Mouse (Mus musculus): Measurements from ENCODE around the gene Tnpo1. TPM values are rescaled to one million over a fixed set of nuclear protein-coding genes. Genes with fewer than 3 reads are reported as not detected.
A peak's percentile ranks its signal among the peaks of the same experiment; 100 is the strongest.

Gene Tnpo1
- polyA plus RNA-seq, 1 experiment from 2014 or later: 69.0 TPM

DNA sequence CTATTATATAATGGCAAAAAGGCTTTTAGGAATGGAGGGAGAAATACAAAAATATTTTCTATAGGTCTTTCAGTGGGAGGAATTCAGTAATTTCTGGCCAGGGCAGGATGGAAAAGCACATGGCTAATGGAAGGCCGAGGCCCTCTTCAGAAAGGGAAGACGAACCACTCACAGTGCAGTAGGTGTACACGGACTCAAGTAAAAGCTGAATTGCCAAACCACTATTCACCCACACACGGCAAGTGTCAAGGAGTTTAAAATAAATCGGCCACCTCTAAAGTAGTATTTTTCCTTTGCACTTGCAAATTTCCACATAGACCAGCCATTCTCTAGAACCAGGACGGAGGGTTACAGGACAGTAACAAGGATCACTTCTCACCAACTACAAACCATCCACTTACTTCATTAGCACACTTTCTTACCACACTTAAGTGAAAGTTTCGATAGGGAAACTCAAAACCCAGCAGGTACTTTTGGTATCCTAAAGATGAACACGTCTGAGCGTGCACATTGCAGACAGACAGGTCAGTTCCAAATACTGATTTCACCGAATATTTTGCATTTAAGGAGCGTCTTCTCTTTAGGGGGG, 1.2 kb downstream of the Tnpo1 start:
- Histone ChIP-seq H3K9me3 (replicated peaks) (no peaks in the 10 kb centered on the region), H3K4me2 (peak overlapping the region; percentile 79), H3K36me3 (peaks cover 17% of the 10 kb centered on the region), H3K27ac (peak overlapping the region; percentile 96), H3K4me3 (replicated peaks) (peak overlapping the region; percentile 90), H3K4me1 (peaks cover 17% of the 10 kb centered on the region), H3K9ac (peak overlapping the region; percentile 99), H3K27me3 (no peaks in the 10 kb centered on the region)
- ATAC-seq (replicated peaks; ENCODE audit: low FRiP score): no peak
- 8% methylated on average over 11 of the region's 11 CpGs for WGBS

DNA sequence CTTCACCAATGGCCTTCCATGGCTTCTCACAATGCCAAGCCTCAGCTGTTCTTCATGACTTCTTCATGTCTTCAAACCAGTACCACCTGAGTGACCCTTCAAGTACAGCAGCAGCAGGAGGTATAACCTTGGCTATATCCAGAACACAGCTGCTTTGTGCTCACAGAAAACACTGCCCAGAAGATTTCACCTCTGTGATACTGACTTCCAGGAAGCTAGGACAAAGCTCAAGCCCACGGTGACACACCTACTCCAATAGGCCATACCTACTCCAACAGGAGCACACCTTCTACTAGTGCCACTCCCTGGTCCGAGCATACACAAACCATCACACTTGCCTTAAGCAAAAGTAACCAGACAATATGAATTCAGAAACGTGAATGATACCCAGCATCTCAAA, 3.4 kb downstream of the Tnpo1 start:
- no peak for ATAC-seq (replicated peaks; ENCODE audit: low FRiP score)
- WGBS: 90% methylated on average over 3 of the region's 3 CpGs

DNA sequence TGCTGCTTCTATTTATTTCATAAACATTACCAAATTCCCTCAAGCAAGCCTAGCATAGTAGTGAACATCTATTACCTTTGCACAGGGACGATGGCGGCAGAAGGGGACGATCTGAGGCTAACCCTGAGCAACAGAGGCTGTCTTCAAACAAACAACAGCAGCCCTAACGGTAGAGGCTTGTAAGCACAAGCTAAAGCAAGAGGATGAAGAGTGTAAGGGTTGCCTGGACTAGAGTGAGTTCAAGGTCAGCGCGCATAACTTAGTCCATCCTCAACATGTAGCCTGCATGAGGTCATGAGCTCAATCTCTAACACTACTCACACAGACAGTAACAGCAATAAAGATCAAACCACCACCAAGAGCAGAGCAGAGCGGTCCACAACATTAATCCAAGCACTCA, 4.9 kb downstream of the Tnpo1 start:
- H3K27me3 ChIP-seq: no peaks in the 10 kb centered on the region
- no peak overlapping the region for H3K9ac ChIP-seq
- H3K4me3 ChIP-seq (replicated peaks): no peak overlapping the region
- WGBS: 92% methylated on average over 7 of the region's 7 CpGs
- H3K36me3 ChIP-seq: peaks cover 41% of the 10 kb centered on the region
- no peak overlapping the region for H3K27ac ChIP-seq
- no peak for ATAC-seq (replicated peaks; ENCODE audit: low FRiP score)
- no peak overlapping the region for H3K4me2 ChIP-seq
- peaks cover 29% of the 10 kb centered on the region for H3K4me1 ChIP-seq
- H3K9me3 ChIP-seq (replicated peaks): no peaks in the 10 kb centered on the region

More for the DNA sequence above, 3.4 kb downstream of the Tnpo1 start:
- peaks cover 35% of the 10 kb centered on the region for H3K4me1 ChIP-seq
- H3K27ac ChIP-seq: no peak overlapping the region
- no peak overlapping the region for H3K9ac ChIP-seq
- H3K27me3 ChIP-seq: no peaks in the 10 kb centered on the region
- H3K9me3 ChIP-seq (replicated peaks): no peaks in the 10 kb centered on the region
- peaks cover 34% of the 10 kb centered on the region for H3K36me3 ChIP-seq
- H3K4me3 ChIP-seq (replicated peaks): no peak overlapping the region
- H3K4me2 ChIP-seq: no peak overlapping the region

GRCm38 (mm10) chr13:98920300-98920699, 5.9 kb downstream of the Tnpo1 start:
- no peak overlapping the region for H3K9ac ChIP-seq
- no peaks in the 10 kb centered on the region for H3K9me3 ChIP-seq (replicated peaks)
- H3K4me1 ChIP-seq: peaks cover 36% of the 10 kb centered on the region
- no peak overlapping the region for H3K27ac ChIP-seq
- no peak overlapping the region for H3K4me2 ChIP-seq
- H3K4me3 ChIP-seq (replicated peaks): no peak overlapping the region
- ATAC-seq (replicated peaks; ENCODE audit: low FRiP score): no peak
- 63% methylated on average over 3 of the region's 3 CpGs for WGBS
- H3K27me3 ChIP-seq: no peaks in the 10 kb centered on the region
- peaks cover 44% of the 10 kb centered on the region for H3K36me3 ChIP-seq

- no peak overlapping the region for H3K4me3 ChIP-seq (replicated peaks)
- no peak overlapping the region for H3K9ac ChIP-seq
- H3K9me3 ChIP-seq (replicated peaks): no peaks in the 10 kb centered on the region
- H3K27ac ChIP-seq: no peak overlapping the region
- no peak overlapping the region for H3K4me2 ChIP-seq
- no peak for ATAC-seq (replicated peaks; ENCODE audit: low FRiP score)
- no peaks in the 10 kb centered on the region for H3K27me3 ChIP-seq
- 87% methylated on average over 8 of the region's 8 CpGs for WGBS
- peaks cover 42% of the 10 kb centered on the region for H3K4me1 ChIP-seq
- peaks cover 44% of the 10 kb centered on the region for H3K36me3 ChIP-seq
Observed at GRCm38 (mm10) chr13:98919695-98920094, 6.5 kb downstream of the Tnpo1 start.

- WGBS: 65% methylated on average over 2 of the region's 2 CpGs
- no peak overlapping the region for H3K27ac ChIP-seq
- H3K36me3 ChIP-seq: peaks cover 44% of the 10 kb centered on the region
- no peak overlapping the region for H3K4me2 ChIP-seq
- H3K9me3 ChIP-seq (replicated peaks): no peaks in the 10 kb centered on the region
- H3K4me3 ChIP-seq (replicated peaks): no peak overlapping the region
- no peak overlapping the region for H3K9ac ChIP-seq
- ATAC-seq (replicated peaks; ENCODE audit: low FRiP score): 0 out of 2 replicates have a peak, but pooled peaks have one; percentile 49
- peaks cover 53% of the 10 kb centered on the region for H3K4me1 ChIP-seq
- H3K27me3 ChIP-seq: no peaks in the 10 kb centered on the region
Observed at GRCm38 (mm10) chr13:98917851-98918250, 8.3 kb downstream of the Tnpo1 start.

GRCm38 (mm10) chr13:98915591-98915990, 10.6 kb downstream of the Tnpo1 start:
- no peak overlapping the region for H3K27ac ChIP-seq
- no peaks in the 10 kb centered on the region for H3K9me3 ChIP-seq (replicated peaks)
- peaks cover 28% of the 10 kb centered on the region for H3K36me3 ChIP-seq
- no peak overlapping the region for H3K9ac ChIP-seq
- ATAC-seq (replicated peaks; ENCODE audit: low FRiP score): no peak
- H3K4me2 ChIP-seq: no peak overlapping the region
- H3K4me1 ChIP-seq: peaks cover 66% of the 10 kb centered on the region
- no peaks in the 10 kb centered on the region for H3K27me3 ChIP-seq
- no peak overlapping the region for H3K4me3 ChIP-seq (replicated peaks)
- WGBS: 73% methylated on average over 4 of the region's 4 CpGs

GRCm38 (mm10) chr13:98914844-98915212, 11.4 kb downstream of the Tnpo1 start:
- Histone ChIP-seq H3K9me3 (replicated peaks) (no peaks in the 10 kb centered on the region), H3K4me3 (replicated peaks) (no peak overlapping the region), H3K4me2 (no peak overlapping the region), H3K4me1 (peaks cover 68% of the 10 kb centered on the region), H3K9ac (no peak overlapping the region), H3K27me3 (no peaks in the 10 kb centered on the region), H3K36me3 (peaks cover 26% of the 10 kb centered on the region), H3K27ac (peak overlapping the region; percentile 60)
- WGBS: 44% methylated on average over 5 of the region's 5 CpGs
- ATAC-seq (replicated peaks; ENCODE audit: low FRiP score): no peak

DNA sequence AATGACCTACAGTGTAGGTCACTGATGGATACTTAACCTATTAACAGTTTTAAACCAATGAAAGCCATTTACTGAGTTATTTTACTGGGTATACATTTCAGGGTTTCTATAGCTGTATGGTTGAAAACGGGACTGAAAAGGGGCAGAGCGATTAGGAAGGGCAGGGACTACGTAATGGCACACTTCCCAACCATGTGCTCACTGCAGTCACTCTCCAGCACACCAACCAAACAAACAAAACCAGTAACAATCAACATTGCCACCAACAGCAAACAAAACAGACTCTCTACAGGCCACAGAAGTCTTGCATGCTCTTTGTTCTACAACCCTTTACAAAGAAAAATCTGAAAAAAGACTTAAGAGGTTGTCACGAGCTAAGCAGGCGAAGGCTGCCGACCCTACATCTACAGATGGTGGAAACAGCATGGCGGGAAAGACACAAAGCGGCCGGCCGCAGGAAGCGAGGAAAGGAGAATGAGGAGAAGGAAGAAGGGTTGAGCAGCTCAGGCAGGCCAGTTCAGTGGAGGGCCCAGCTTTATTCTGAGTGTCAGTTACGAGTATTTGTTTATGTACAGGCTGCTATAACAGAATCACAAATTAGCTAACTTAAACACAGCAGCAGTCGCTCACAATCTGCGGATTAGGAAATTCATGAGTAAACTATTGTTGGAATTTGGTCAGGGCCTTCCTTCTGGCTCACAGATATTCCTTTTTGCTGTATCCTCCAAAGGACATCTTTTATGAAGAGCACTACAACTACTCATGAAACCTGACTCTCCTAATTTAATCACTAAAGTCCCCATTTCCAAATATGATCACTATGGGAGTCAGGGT, 12.0 kb downstream of the Tnpo1 start:
- Histone ChIP-seq H3K27me3 (no peaks in the 10 kb centered on the region), H3K9me3 (replicated peaks) (no peaks in the 10 kb centered on the region), H3K4me3 (replicated peaks) (no peak overlapping the region), H3K27ac (peak overlapping the region; percentile 60; the same call in 1 of the 2 replicates), H3K9ac (no peak overlapping the region), H3K36me3 (peaks cover 20% of the 10 kb centered on the region), H3K4me2 (no peak overlapping the region), H3K4me1 (peaks cover 69% of the 10 kb centered on the region)
- no peak for ATAC-seq (replicated peaks; ENCODE audit: low FRiP score)
- 75% methylated on average over 14 of the region's 14 CpGs for WGBS

DNA sequence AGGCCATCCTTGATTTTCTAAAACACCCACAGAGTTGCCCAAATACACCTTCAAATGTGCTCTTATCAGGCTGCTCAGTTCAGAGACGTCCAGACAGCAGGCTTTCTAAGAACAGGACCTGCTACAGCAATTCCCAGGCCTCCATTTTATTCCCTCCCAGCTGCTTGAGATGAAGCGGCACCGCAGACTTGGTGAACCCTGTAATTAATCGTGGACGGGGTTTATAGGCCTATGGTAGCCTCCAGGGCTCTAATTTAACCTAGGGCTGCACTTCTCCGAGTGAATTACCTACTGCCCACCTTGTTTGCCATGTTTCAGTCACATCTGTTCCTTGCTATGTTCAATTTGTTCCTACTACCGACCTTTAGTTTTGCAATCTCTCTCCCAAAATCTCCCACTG, 13.0 kb downstream of the Tnpo1 start:
- H3K4me1 ChIP-seq: peaks cover 64% of the 10 kb centered on the region
- WGBS: 21% methylated on average over 7 of the region's 7 CpGs
- ATAC-seq (replicated peaks; ENCODE audit: low FRiP score): no peak

GRCm38 (mm10) chr13:98912602-98913001, 13.6 kb downstream of the Tnpo1 start:
- WGBS: 56% methylated on average over 8 of the region's 8 CpGs

More for the DNA sequence above, 13.0 kb downstream of the Tnpo1 start:
- Histone ChIP-seq H3K27ac (peak overlapping the region; percentile 37), H3K9ac (no peak overlapping the region), H3K4me2 (no peak overlapping the region), H3K4me3 (replicated peaks) (no peak overlapping the region), H3K27me3 (no peaks in the 10 kb centered on the region), H3K36me3 (peaks cover 14% of the 10 kb centered on the region), H3K9me3 (replicated peaks) (no peaks in the 10 kb centered on the region)

DNA sequence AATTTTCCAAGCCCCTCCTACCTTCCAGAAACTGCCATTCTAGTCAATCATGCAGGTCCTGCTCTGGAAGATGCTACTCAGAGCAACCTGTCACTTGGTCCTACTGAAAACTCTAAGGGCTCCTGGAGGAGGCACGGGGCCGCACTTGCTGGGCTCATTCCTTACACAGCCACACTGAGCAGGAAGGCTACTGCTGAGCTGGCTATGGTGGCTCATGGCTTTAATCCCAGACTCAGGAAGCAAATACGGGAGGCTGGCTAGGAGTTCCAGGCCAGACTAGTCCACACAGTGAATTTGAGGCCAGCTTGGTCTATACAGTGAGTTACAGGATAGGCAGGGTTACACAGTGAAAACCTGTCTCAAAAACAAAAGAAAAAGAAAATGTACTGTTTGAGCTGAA, 15.4 kb downstream of the Tnpo1 start:
- H3K27ac ChIP-seq: no peak overlapping the region
- H3K4me3 ChIP-seq (replicated peaks): no peak overlapping the region
- peaks cover 4% of the 10 kb centered on the region; the same call in 1 of the 2 replicates for H3K36me3 ChIP-seq
- H3K4me1 ChIP-seq: peaks cover 56% of the 10 kb centered on the region
- no peak for ATAC-seq (replicated peaks; ENCODE audit: low FRiP score)
- WGBS: 71% methylated on average over 3 of the region's 3 CpGs
- H3K9ac ChIP-seq: no peak overlapping the region
- H3K9me3 ChIP-seq (replicated peaks): no peaks in the 10 kb centered on the region
- no peaks in the 10 kb centered on the region for H3K27me3 ChIP-seq
- H3K4me2 ChIP-seq: no peak overlapping the region

More at GRCm38 (mm10) chr13:98912602-98913001, 13.6 kb downstream of the Tnpo1 start:
- Histone ChIP-seq H3K4me3 (replicated peaks) (no peak overlapping the region), H3K9me3 (replicated peaks) (no peaks in the 10 kb centered on the region), H3K27ac (no peak overlapping the region), H3K4me2 (no peak overlapping the region), H3K27me3 (no peaks in the 10 kb centered on the region), H3K36me3 (peaks cover 9% of the 10 kb centered on the region; the same call in 1 of the 2 replicates), H3K9ac (no peak overlapping the region), H3K4me1 (peaks cover 59% of the 10 kb centered on the region)
- no peak for ATAC-seq (replicated peaks; ENCODE audit: low FRiP score)
